Mouse (Mus musculus): ENCODE data around the gene Tra2b. TPM values are rescaled to one million over a fixed set of nuclear protein-coding genes. Genes with fewer than 3 reads are reported as not detected.
A peak's percentile ranks its signal among the peaks of the same experiment; 100 is the strongest.
"Not testable (repeated sequence)": the region's sequence is repeated elsewhere in the genome, so short reads cannot be mapped to it uniquely, and the experiment has no call there.

Tra2b gene
- polyA plus RNA-seq, 1 experiment from 2014 or later, result 432 TPM

DNA sequence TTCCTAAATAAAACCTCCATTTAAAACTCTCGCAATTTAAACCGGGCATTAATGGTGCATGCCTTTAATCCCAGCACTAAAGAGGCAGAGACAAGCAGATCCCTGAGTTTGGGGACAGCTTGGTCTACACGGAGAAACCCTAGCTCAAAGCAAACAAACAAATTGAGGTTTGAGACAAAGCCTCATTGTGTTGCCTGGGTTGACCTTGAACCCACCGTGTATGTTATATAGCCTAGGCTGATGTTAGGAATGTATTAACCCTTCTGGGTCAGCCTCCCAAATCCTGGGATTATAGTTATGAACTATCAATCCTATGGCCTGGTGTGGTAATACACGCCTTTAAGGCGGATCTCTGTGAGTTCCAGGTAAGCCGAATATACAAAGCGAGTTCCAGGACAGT is 579 bp upstream of the Tra2b start:
- Histone ChIP-seq H3K27ac (peak overlapping the region; percentile 97), H3K27me3 (no peaks in the 10 kb centered on the region), H3K9me3 (no peaks in the 10 kb centered on the region), H3K4me1 (peaks cover 20% of the 10 kb centered on the region), H3K4me3 (peak overlapping the region; percentile 96), H3K36me3 (no peaks in the 10 kb centered on the region), H3K4me2 (replicated peaks) (peak overlapping the region; percentile 68), H3K9ac (peak overlapping the region; percentile 75)
- no peak for ATAC-seq (ENCODE audit: low FRiP score, low read depth)
- WGBS, result 39% methylated on average over 8 of the region's 8 CpGs

DNA sequence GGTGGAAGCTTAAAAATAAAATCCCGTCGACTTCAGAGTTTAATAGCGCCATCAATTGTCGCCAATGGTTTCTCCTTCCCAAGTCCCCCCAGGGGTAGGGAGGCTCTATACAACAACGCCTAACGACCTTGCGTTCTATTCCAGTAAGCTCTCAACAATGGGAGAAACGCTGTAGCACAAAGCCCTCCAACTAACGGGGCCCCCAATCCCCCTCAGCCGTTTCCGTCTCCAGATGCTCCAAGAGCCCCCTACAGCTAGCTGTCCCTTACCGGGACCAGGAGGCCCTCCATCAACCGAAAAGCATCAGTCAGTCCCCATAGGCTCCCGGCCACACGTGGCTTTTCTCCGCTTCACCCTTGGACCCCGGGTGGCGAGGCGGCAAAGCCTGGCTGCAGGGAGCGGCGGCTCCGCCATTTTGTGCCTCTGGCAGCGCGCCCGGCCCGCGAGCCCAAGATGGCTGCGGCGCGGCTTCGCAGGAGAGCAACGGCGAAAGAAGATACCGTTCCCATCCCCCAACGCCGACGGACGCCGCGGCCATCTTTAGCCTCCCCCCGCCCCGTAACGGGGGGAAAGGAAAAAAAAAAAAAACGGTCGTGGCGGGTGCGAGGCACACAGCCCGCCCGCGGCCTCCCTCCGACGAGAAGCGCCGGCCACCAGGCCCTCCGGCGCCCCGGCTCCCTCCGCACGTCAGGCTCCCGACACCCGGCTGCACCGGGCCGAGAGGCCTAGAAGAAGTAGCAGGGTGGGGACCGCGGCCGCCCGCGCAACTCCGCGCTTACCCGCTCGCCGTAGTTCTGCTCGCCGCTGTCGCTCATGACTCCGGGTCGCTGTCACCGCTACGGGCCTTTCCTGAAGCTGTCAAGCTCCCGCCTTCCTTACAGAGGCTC is 600 bp downstream of the Tra2b start:
- Histone ChIP-seq H3K36me3 (no peaks in the 10 kb centered on the region), H3K4me3 (peak overlapping the region; percentile 96)

DNA sequence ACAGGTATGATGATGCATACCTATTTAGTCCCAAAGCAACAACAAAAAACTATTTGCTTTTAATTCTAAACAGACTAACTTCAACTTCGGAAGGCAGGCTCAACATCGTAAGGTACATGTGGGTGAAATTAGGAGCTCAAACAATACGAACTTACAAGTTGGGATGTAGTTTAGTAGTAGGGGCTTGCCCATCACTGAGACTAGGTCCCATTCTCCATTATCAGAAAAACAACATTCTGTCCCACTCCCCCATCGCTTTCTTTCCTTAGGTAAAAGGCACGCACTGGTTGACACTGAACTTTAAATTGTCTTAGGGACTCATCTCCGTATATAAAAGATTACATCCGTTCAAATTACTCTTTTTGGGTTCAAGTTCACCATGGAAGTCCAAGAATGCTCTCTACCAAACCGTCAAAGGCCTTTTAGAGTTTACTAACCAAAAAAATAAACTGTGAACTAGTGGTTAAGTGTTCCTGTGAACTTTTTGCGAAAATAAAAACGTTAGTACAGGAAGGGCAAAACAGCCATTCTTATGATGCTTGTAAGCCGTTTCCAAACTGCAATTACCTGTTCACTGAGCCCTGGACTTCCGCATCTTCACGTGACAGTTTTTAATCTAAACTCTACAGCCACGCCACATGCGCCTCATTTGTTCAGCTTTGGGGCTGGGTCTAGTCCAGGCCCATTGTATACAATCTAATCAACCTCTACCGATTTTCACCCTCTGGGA is 1.4 kb downstream of the Tra2b start:
- Histone ChIP-seq H3K4me1 (peaks cover 31% of the 10 kb centered on the region), H3K4me3 (peak overlapping the region; percentile 96), H3K4me2 (replicated peaks) (peak overlapping the region; percentile 83), H3K27me3 (no peaks in the 10 kb centered on the region), H3K9me3 (no peaks in the 10 kb centered on the region), H3K36me3 (no peaks in the 10 kb centered on the region), H3K27ac (peak overlapping the region; percentile 97), H3K9ac (peak overlapping the region; percentile 98)
- WGBS, result 1% methylated on average over 16 of the region's 16 CpGs
- no peak for ATAC-seq (ENCODE audit: low FRiP score, low read depth)

More for the DNA sequence above, 600 bp downstream of the Tra2b start:
- WGBS, result under 1% methylated on average over 70 of the region's 81 CpGs
- peaks cover 29% of the 10 kb centered on the region for H3K4me1 ChIP-seq
- no peaks in the 10 kb centered on the region for H3K9me3 ChIP-seq
- peak overlapping the region; percentile 83 for H3K4me2 ChIP-seq (replicated peaks)
- peak; percentile 66 for ATAC-seq (ENCODE audit: low FRiP score, low read depth)
- no peaks in the 10 kb centered on the region for H3K27me3 ChIP-seq
- peak overlapping the region; percentile 98 for H3K9ac ChIP-seq
- H3K27ac ChIP-seq, result peak overlapping the region; percentile 97

DNA sequence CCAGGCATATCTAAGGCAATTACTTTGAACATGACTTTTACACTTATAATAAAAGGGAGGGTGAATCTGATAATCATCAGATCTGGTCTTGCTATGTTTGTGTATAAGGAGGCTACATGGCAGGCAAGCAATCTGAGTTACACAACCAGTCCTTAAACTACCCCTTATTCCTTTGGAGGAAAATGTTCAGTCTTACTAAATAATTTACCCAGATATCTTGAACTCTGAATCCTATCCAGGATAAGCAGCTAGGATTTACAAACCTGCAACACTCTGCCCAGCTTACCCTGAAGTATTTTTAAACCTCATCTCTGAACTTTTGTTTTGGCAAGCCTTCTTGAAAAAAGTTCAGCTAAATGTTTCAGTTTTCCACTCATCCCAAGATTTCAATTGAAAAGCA is 2.7 kb downstream of the Tra2b start:
- peak overlapping the region; percentile 48 for H3K9ac ChIP-seq
- ATAC-seq (ENCODE audit: low FRiP score, low read depth), result no peak

GRCm38 (mm10) chr16:22261563-22261962 is 4.2 kb downstream of the Tra2b start:
- Histone ChIP-seq H3K4me2 (replicated peaks) (no peak overlapping the region), H3K27ac (no peak overlapping the region), H3K4me3 (no peak overlapping the region), H3K36me3 (no peaks in the 10 kb centered on the region), H3K4me1 (peaks cover 43% of the 10 kb centered on the region), H3K9ac (no peak overlapping the region), H3K9me3 (no peaks in the 10 kb centered on the region), H3K27me3 (no peaks in the 10 kb centered on the region)
- 74% methylated on average over 2 of the region's 2 CpGs for WGBS
- ATAC-seq (ENCODE audit: low FRiP score, low read depth), result no peak

More for the DNA sequence above, 2.7 kb downstream of the Tra2b start:
- no peaks in the 10 kb centered on the region for H3K27me3 ChIP-seq
- H3K27ac ChIP-seq, result no peak overlapping the region
- peak overlapping the region; percentile 96 for H3K4me3 ChIP-seq
- H3K4me1 ChIP-seq, result peaks cover 37% of the 10 kb centered on the region
- H3K9me3 ChIP-seq, result no peaks in the 10 kb centered on the region
- H3K36me3 ChIP-seq, result no peaks in the 10 kb centered on the region
- peak overlapping the region; percentile 83 for H3K4me2 ChIP-seq (replicated peaks)

GRCm38 (mm10) chr16:22260423-22261143 is 5.2 kb downstream of the Tra2b start:
- Histone ChIP-seq H3K9me3 (no peaks in the 10 kb centered on the region), H3K4me1 (peaks cover 47% of the 10 kb centered on the region), H3K36me3 (no peaks in the 10 kb centered on the region), H3K4me3 (no peak overlapping the region), H3K4me2 (replicated peaks) (peak overlapping the region; percentile 25), H3K9ac (no peak overlapping the region), H3K27me3 (no peaks in the 10 kb centered on the region), H3K27ac (no peak overlapping the region)
- WGBS, result 68% methylated on average over 3 of the region's 3 CpGs
- no peak for ATAC-seq (ENCODE audit: low FRiP score, low read depth)

- H3K36me3 ChIP-seq, result peaks cover 61% of the 10 kb centered on the region
- WGBS, result 90% methylated on average over 6 of the region's 6 CpGs
Measured at GRCm38 (mm10) chr16:22252255-22252654, 13.6 kb downstream of the Tra2b start.

GRCm38 (mm10) chr16:22250307-22250706 is 15.5 kb downstream of the Tra2b start:
- Histone ChIP-seq H3K9ac (no peak overlapping the region), H3K9me3 (no peaks in the 10 kb centered on the region), H3K4me1 (no peaks in the 10 kb centered on the region), H3K36me3 (peaks cover 66% of the 10 kb centered on the region), H3K4me3 (no peak overlapping the region), H3K27ac (no peak overlapping the region), H3K4me2 (replicated peaks) (no peak overlapping the region), H3K27me3 (no peaks in the 10 kb centered on the region)
- 92% methylated on average over 5 of the region's 5 CpGs for WGBS
- ATAC-seq (ENCODE audit: low FRiP score, low read depth), result no peak

More at GRCm38 (mm10) chr16:22252255-22252654, 13.6 kb downstream of the Tra2b start:
- not testable (repeated sequence) for H3K4me3 ChIP-seq; H3K9ac ChIP-seq; H3K27ac ChIP-seq; H3K27me3 ChIP-seq; H3K9me3 ChIP-seq; ATAC-seq (ENCODE audit: low FRiP score, low read depth); H3K4me2 ChIP-seq (replicated peaks)
- peaks cover 14% of the 10 kb centered on the region for H3K4me1 ChIP-seq

- ATAC-seq (ENCODE audit: low FRiP score, low read depth), result no peak
- 96% methylated on average over 3 of the region's 3 CpGs for WGBS
- Histone ChIP-seq H3K9ac (no peak overlapping the region), H3K9me3 (no peaks in the 10 kb centered on the region), H3K4me3 (no peak overlapping the region), H3K4me2 (replicated peaks) (no peak overlapping the region), H3K4me1 (no peaks in the 10 kb centered on the region), H3K27ac (no peak overlapping the region), H3K27me3 (no peaks in the 10 kb centered on the region), H3K36me3 (peaks cover 71% of the 10 kb centered on the region)
Measured at GRCm38 (mm10) chr16:22249754-22250153, 16.1 kb downstream of the Tra2b start.

- WGBS, result 90% methylated on average over 2 of the region's 2 CpGs
- no peaks in the 10 kb centered on the region for H3K4me1 ChIP-seq
- peaks cover 60% of the 10 kb centered on the region for H3K36me3 ChIP-seq
- no peak overlapping the region for H3K27ac ChIP-seq
- no peak overlapping the region for H3K4me2 ChIP-seq (replicated peaks)
- H3K27me3 ChIP-seq, result no peaks in the 10 kb centered on the region
- H3K9ac ChIP-seq, result no peak overlapping the region
- H3K4me3 ChIP-seq, result no peak overlapping the region
- ATAC-seq (ENCODE audit: low FRiP score, low read depth), result no peak
- H3K9me3 ChIP-seq, result no peaks in the 10 kb centered on the region
Measured at GRCm38 (mm10) chr16:22242239-22242866, 23.5 kb downstream of the Tra2b start.

GRCm38 (mm10) chr16:22241376-22242238 is 24.2 kb downstream of the Tra2b start:
- ATAC-seq (ENCODE audit: low FRiP score, low read depth), result no peak
- H3K9ac ChIP-seq, result no peak overlapping the region
- H3K4me2 ChIP-seq (replicated peaks), result no peak overlapping the region
- H3K27me3 ChIP-seq, result no peaks in the 10 kb centered on the region
- WGBS, result 76% methylated on average over 6 of the region's 6 CpGs
- H3K27ac ChIP-seq, result no peak overlapping the region; the same call in 1 of the 2 replicates
- H3K4me1 ChIP-seq, result no peaks in the 10 kb centered on the region
- peaks cover 63% of the 10 kb centered on the region for H3K36me3 ChIP-seq
- no peak overlapping the region for H3K4me3 ChIP-seq
- H3K9me3 ChIP-seq, result no peaks in the 10 kb centered on the region
